Mouse (Mus musculus) midbrain, embryonic 10.5 days (tissue): ENCODE measurements at regions not wholly inside any gene's neighbourhood (a gene's known extent, or its start where the extent isn't known, plus 50 kb on each side); places are given as distances from the start of the nearest gene placed in this dataset.

Experiments
- DNase-seq: peaks from one replicate; pipeline ENCODE4 v3.0.0-alpha.2; 2017; ENCODE audit warnings: low spot score
- H3K27ac ChIP-seq: fragments of 300-500 bp; sonication (generic); replicated peaks from 2 replicates; pipeline ENCODE4 v1.5.1; 2016; ENCODE audit warnings: mild to moderate bottlenecking
- H3K27me3 ChIP-seq: fragments of 300-500 bp; sonication (generic); 2 replicates; pipeline ENCODE4 v1.6.1; 2016; ENCODE audit warnings: low read depth, mild to moderate bottlenecking; ENCODE audit not compliant: poor library complexity, severe bottlenecking
- H3K36me3 ChIP-seq: fragments of 300-500 bp; sonication (generic); 2 replicates; pipeline ENCODE4 v1.6.1; 2016; ENCODE audit warnings: mild to moderate bottlenecking, moderate library complexity
- H3K4me1 ChIP-seq: fragments of 300-500 bp; sonication (generic); 2 replicates; pipeline ENCODE4 v1.6.1; 2016
- H3K4me3 ChIP-seq: fragments of 300-500 bp; sonication (generic); 2 replicates; pipeline ENCODE4 v1.5.1; 2016; ENCODE audit warnings: mild to moderate bottlenecking, moderate library complexity
- H3K9me3 ChIP-seq: fragments of 300-500 bp; sonication (generic); replicated peaks from 2 replicates; pipeline ENCODE4 v1.6.1; 2016; ENCODE audit warnings: mild to moderate bottlenecking
- WGBS: fragments of 180-500 bp; shearing (Covaris S2); methylation state at CpG from one replicate; pipeline ENCODE4 v1.1.7; 2016; 5-methylcytosine and 5-hydroxymethylcytosine counted together

- Histone ChIP-seq H3K36me3 (no peaks in the 10 kb centered on the region), H3K27me3 (peaks cover 18% of the 10 kb centered on the region), H3K4me3 (no peak overlapping the region), H3K27ac (no peak overlapping the region), H3K4me1 (peaks cover 13% of the 10 kb centered on the region), H3K9me3 (no peaks in the 10 kb centered on the region)
- no peak for DNase-seq
- WGBS: 77% methylated on average over 9 of the region's 9 CpGs
Observed at GRCm38 (mm10) chr14:46606037-46606436, 154.3 kb upstream of the Cdkn3 start.

- Histone ChIP-seq H3K4me1 (peaks cover 13% of the 10 kb centered on the region), H3K4me3 (peak overlapping the region; percentile 28), H3K27ac (peak overlapping the region; percentile 46; the same call in 1 of the 2 replicates), H3K27me3 (peaks cover 18% of the 10 kb centered on the region), H3K9me3 (no peaks in the 10 kb centered on the region), H3K36me3 (no peaks in the 10 kb centered on the region)
- DNase-seq: peak; percentile 52
- WGBS: 24% methylated on average over 16 of the region's 16 CpGs
Observed at GRCm38 (mm10) chr14:46604886-46605531, 155.3 kb upstream of the Cdkn3 start.

GRCm38 (mm10) chr14:46604156-46604885 lies 156.0 kb upstream of the Cdkn3 start:
- Histone ChIP-seq H3K4me3 (no peak overlapping the region), H3K4me1 (peaks cover 13% of the 10 kb centered on the region), H3K9me3 (no peaks in the 10 kb centered on the region), H3K27me3 (peaks cover 18% of the 10 kb centered on the region), H3K36me3 (no peaks in the 10 kb centered on the region), H3K27ac (peak overlapping the region; percentile 46; the same call in 1 of the 2 replicates)
- 80% methylated on average over 14 of the region's 14 CpGs for WGBS
- no peak for DNase-seq

GRCm38 (mm10) chr14:46596696-46597359 lies 163.5 kb upstream of the Cdkn3 start:
- H3K4me3 ChIP-seq: no peak overlapping the region
- H3K27ac ChIP-seq: no peak overlapping the region
- DNase-seq: no peak
- no peaks in the 10 kb centered on the region for H3K9me3 ChIP-seq
- H3K36me3 ChIP-seq: no peaks in the 10 kb centered on the region
- WGBS: 88% methylated on average over 7 of the region's 7 CpGs
- no peaks in the 10 kb centered on the region for H3K27me3 ChIP-seq
- no peaks in the 10 kb centered on the region for H3K4me1 ChIP-seq

- 74% methylated on average over 3 of the region's 3 CpGs for WGBS
- H3K4me3 ChIP-seq: no peak overlapping the region
- H3K9me3 ChIP-seq: no peaks in the 10 kb centered on the region
- H3K4me1 ChIP-seq: no peaks in the 10 kb centered on the region
- no peak for DNase-seq
- H3K36me3 ChIP-seq: no peaks in the 10 kb centered on the region
- H3K27ac ChIP-seq: no peak overlapping the region
- H3K27me3 ChIP-seq: no peaks in the 10 kb centered on the region
Observed at GRCm38 (mm10) chr14:46594151-46594550, 166.2 kb upstream of the Cdkn3 start.

- H3K27me3 ChIP-seq: no peaks in the 10 kb centered on the region
- no peak for DNase-seq
- H3K4me3 ChIP-seq: no peak overlapping the region
- WGBS: 84% methylated on average over 12 of the region's 12 CpGs
- no peak overlapping the region for H3K27ac ChIP-seq
- H3K4me1 ChIP-seq: no peaks in the 10 kb centered on the region
- no peaks in the 10 kb centered on the region for H3K9me3 ChIP-seq
- no peaks in the 10 kb centered on the region for H3K36me3 ChIP-seq
Observed at GRCm38 (mm10) chr14:46591753-46592359, 168.5 kb upstream of the Cdkn3 start.

- no peaks in the 10 kb centered on the region for H3K4me1 ChIP-seq
- H3K27ac ChIP-seq: no peak overlapping the region
- H3K27me3 ChIP-seq: no peaks in the 10 kb centered on the region
- no peak for DNase-seq
- H3K4me3 ChIP-seq: no peak overlapping the region
- 92% methylated on average over 3 of the region's 3 CpGs for WGBS
- H3K36me3 ChIP-seq: no peaks in the 10 kb centered on the region
- H3K9me3 ChIP-seq: no peaks in the 10 kb centered on the region
Observed at GRCm38 (mm10) chr14:46591211-46591610, 169.1 kb upstream of the Cdkn3 start.

- WGBS: 87% methylated on average over 11 of the region's 11 CpGs
Observed at GRCm38 (mm10) chr14:46586093-46586492, 174.2 kb upstream of the Cdkn3 start.

GRCm38 (mm10) chr14:46578051-46579000 lies 182.0 kb upstream of the Cdkn3 start:
- DNase-seq: no peak

More at GRCm38 (mm10) chr14:46586093-46586492, 174.2 kb upstream of the Cdkn3 start:
- Histone ChIP-seq H3K27ac (no peak overlapping the region), H3K4me3 (no peak overlapping the region), H3K27me3 (no peaks in the 10 kb centered on the region), H3K9me3 (no peaks in the 10 kb centered on the region), H3K4me1 (0 out of 2 replicates have a peak, but pooled peaks cover 3% of the 10 kb centered on the region), H3K36me3 (no peaks in the 10 kb centered on the region)
- no peak for DNase-seq

GRCm38 (mm10) chr14:46575889-46576288 lies 184.5 kb upstream of the Cdkn3 start:
- Histone ChIP-seq H3K27me3 (no peaks in the 10 kb centered on the region), H3K4me1 (peaks cover 32% of the 10 kb centered on the region), H3K36me3 (no peaks in the 10 kb centered on the region), H3K9me3 (no peaks in the 10 kb centered on the region), H3K27ac (no peak overlapping the region), H3K4me3 (no peak overlapping the region)
- no peak for DNase-seq
- WGBS: 74% methylated on average over 4 of the region's 4 CpGs

More at GRCm38 (mm10) chr14:46578051-46579000, 182.0 kb upstream of the Cdkn3 start:
- Histone ChIP-seq H3K27ac (0 out of 2 replicates have a peak overlapping the region, but pooled peaks have one; percentile 17), H3K36me3 (no peaks in the 10 kb centered on the region), H3K4me3 (no peak overlapping the region), H3K9me3 (no peaks in the 10 kb centered on the region), H3K27me3 (no peaks in the 10 kb centered on the region), H3K4me1 (peaks cover 27% of the 10 kb centered on the region)
- WGBS: 70% methylated on average over 13 of the region's 13 CpGs

- Histone ChIP-seq H3K27me3 (no peaks in the 10 kb centered on the region), H3K9me3 (no peaks in the 10 kb centered on the region), H3K4me3 (no peak overlapping the region), H3K27ac (no peak overlapping the region), H3K4me1 (peaks cover 32% of the 10 kb centered on the region), H3K36me3 (no peaks in the 10 kb centered on the region)
- DNase-seq: no peak
- WGBS: 57% methylated on average over 3 of the region's 3 CpGs
Observed at GRCm38 (mm10) chr14:46575414-46575813, 184.9 kb upstream of the Cdkn3 start.

- Histone ChIP-seq H3K4me1 (peaks cover 29% of the 10 kb centered on the region), H3K36me3 (no peaks in the 10 kb centered on the region), H3K9me3 (no peaks in the 10 kb centered on the region), H3K27me3 (no peaks in the 10 kb centered on the region), H3K27ac (no peak overlapping the region), H3K4me3 (no peak overlapping the region)
- DNase-seq: no peak
- 77% methylated on average over 6 of the region's 6 CpGs for WGBS
Observed at GRCm38 (mm10) chr14:46573401-46573800, 182.9 kb upstream of the Bmp4 start.
